Mouse (Mus musculus) heart, embryonic 11.5 days (tissue): ENCODE data around the gene Nmu. TPM values are rescaled to one million over a fixed set of nuclear protein-coding genes. Genes with fewer than 3 reads are reported as not detected.
A peak's percentile ranks its signal among the peaks of the same experiment; 100 is the strongest.

Source experiments
- ATAC-seq: fragments of 200-750 bp; cut with Nextera tagmentation; replicated peaks from 2 replicates; pipeline ENCODE4 v1.8.0; 2017; ENCODE audit warnings: moderate library complexity; ENCODE audit not compliant: insufficient number of reproducible peaks, low FRiP score, low TSS enrichment
- H3K27ac ChIP-seq: fragments of 300-500 bp; sonication (generic); 2 replicates; pipeline ENCODE4 v1.5.1; 2014; ENCODE audit warnings: mild to moderate bottlenecking, low read depth, low read length
- H3K27me3 ChIP-seq: fragments of 300-500 bp; sonication (generic); 2 replicates; pipeline ENCODE4 v1.6.1; 2014; ENCODE audit warnings: mild to moderate bottlenecking, low read length, mixed read lengths; ENCODE audit not compliant: control insufficient read depth, insufficient read depth
- H3K36me3 ChIP-seq: fragments of 300-500 bp; sonication (generic); 2 replicates; pipeline ENCODE4 v1.6.1; 2014; ENCODE audit warnings: mild to moderate bottlenecking, low read length, moderate library complexity, mixed read lengths; ENCODE audit not compliant: control insufficient read depth, insufficient read depth
- H3K4me1 ChIP-seq: fragments of 300-500 bp; sonication (generic); 2 replicates; pipeline ENCODE4 v1.6.1; 2014; ENCODE audit warnings: low read length; ENCODE audit not compliant: control insufficient read depth, insufficient read depth
- H3K4me2 ChIP-seq: fragments of 300-500 bp; sonication (generic); 2 replicates; pipeline ENCODE4 v1.6.1; 2014; ENCODE audit warnings: mild to moderate bottlenecking, moderate library complexity
- H3K4me3 ChIP-seq: fragments of 300-500 bp; sonication (generic); 2 replicates; pipeline ENCODE4 v1.5.1; 2014; ENCODE audit warnings: low read depth, low read length
- H3K9ac ChIP-seq: fragments of 300-500 bp; sonication (generic); 2 replicates; pipeline ENCODE4 v1.6.1; 2014; ENCODE audit warnings: mild to moderate bottlenecking, low read depth, low read length, moderate library complexity
- H3K9me3 ChIP-seq: fragments of 300-500 bp; sonication (generic); replicated peaks from 2 replicates; pipeline ENCODE4 v1.6.1; 2016; ENCODE audit warnings: low read length; ENCODE audit not compliant: control insufficient read depth
- WGBS: fragments of 180-500 bp; shearing (Covaris S2); extraction: QIAGEN DNeasy Blood & Tissue Kit; methylation state at CpG from one replicate; pipeline ENCODE4 v1.1.7; 2014; ENCODE audit not compliant: insufficient replicate concordance; 5-methylcytosine and 5-hydroxymethylcytosine counted together
- polyA plus RNA-seq: library from polyadenylated mRNA; unstranded; fragments of >200 nt; fragmentation: Nextera tagmentation; extraction: Ambion mirVana; gene quantifications from 2 replicates; pipeline ENCODE4 v1.2.1, GENCODE M21; 2014

Gene Nmu
- polyA plus RNA-seq, 1 experiment from 2014 or later = not detected

- 85% methylated on average over 4 of the region's 4 CpGs for WGBS
- Histone ChIP-seq H3K4me2 (no peak overlapping the region), H3K4me1 (no peaks in the 10 kb centered on the region), H3K4me3 (no peak overlapping the region), H3K9ac (no peak overlapping the region), H3K27me3 (no peaks in the 10 kb centered on the region), H3K27ac (no peak overlapping the region), H3K36me3 (no peaks in the 10 kb centered on the region), H3K9me3 (no peaks in the 10 kb centered on the region)
- ATAC-seq = no peak
Measured at GRCm38 (mm10) chr5:76333833-76334232, 29.8 kb downstream of the Nmu start.

GRCm38 (mm10) chr5:76330953-76331352 is 32.6 kb downstream of the Nmu start, which contains the start of gene Pdcl2:
Pdcl2 (minus strand) TSS chr5:76331156.
- no peak for ATAC-seq
- Histone ChIP-seq H3K27me3 (no peaks in the 10 kb centered on the region), H3K27ac (no peak within 1 kb of the TSS), H3K9me3 (no peaks in the 10 kb centered on the region), H3K4me2 (no peak within 1 kb of the TSS), H3K36me3 (no peaks in the 10 kb centered on the region), H3K9ac (no peak within 1 kb of the TSS), H3K4me3 (no peak within 1 kb of the TSS), H3K4me1 (no peaks in the 10 kb centered on the region)
- WGBS = 92% methylated on average over 7 of the region's 7 CpGs

GRCm38 (mm10) chr5:76327296-76327695 is 36.3 kb downstream of the Nmu start:
- Histone ChIP-seq H3K4me3 (no peak overlapping the region), H3K4me2 (no peak overlapping the region), H3K9me3 (no peaks in the 10 kb centered on the region), H3K36me3 (no peaks in the 10 kb centered on the region), H3K27ac (no peak overlapping the region), H3K27me3 (no peaks in the 10 kb centered on the region), H3K4me1 (no peaks in the 10 kb centered on the region), H3K9ac (no peak overlapping the region)
- no peak for ATAC-seq
- WGBS = 73% methylated on average over 2 of the region's 2 CpGs

- Histone ChIP-seq H3K36me3 (no peaks in the 10 kb centered on the region), H3K4me1 (no peaks in the 10 kb centered on the region), H3K9ac (no peak overlapping the region), H3K4me3 (no peak overlapping the region), H3K27me3 (no peaks in the 10 kb centered on the region), H3K4me2 (no peak overlapping the region), H3K9me3 (no peaks in the 10 kb centered on the region), H3K27ac (no peak overlapping the region)
- ATAC-seq = no peak
- WGBS = 81% methylated on average over 4 of the region's 4 CpGs
Measured at GRCm38 (mm10) chr5:76325113-76325512, 38.5 kb downstream of the Nmu start.

GRCm38 (mm10) chr5:76321249-76322196 is 42.1 kb downstream of the Nmu start:
- Histone ChIP-seq H3K27me3 (no peaks in the 10 kb centered on the region), H3K9me3 (no peaks in the 10 kb centered on the region), H3K4me2 (no peak overlapping the region), H3K4me3 (no peak overlapping the region), H3K4me1 (no peaks in the 10 kb centered on the region), H3K27ac (no peak overlapping the region), H3K9ac (no peak overlapping the region), H3K36me3 (no peaks in the 10 kb centered on the region)
- no peak for ATAC-seq
- 69% methylated on average over 11 of the region's 11 CpGs for WGBS

GRCm38 (mm10) chr5:76308206-76308605 is 55.4 kb downstream of the Nmu start:
- WGBS = 73% methylated on average over 2 of the region's 2 CpGs
- Histone ChIP-seq H3K4me2 (no peak overlapping the region), H3K9ac (no peak overlapping the region)

GRCm38 (mm10) chr5:76306261-76306660 is 57.3 kb downstream of the Nmu start:
- ATAC-seq = no peak
- Histone ChIP-seq H3K4me1 (0 out of 2 replicates have a peak, but pooled peaks cover 4% of the 10 kb centered on the region), H3K9ac (no peak overlapping the region), H3K27ac (no peak overlapping the region), H3K27me3 (no peaks in the 10 kb centered on the region), H3K36me3 (no peaks in the 10 kb centered on the region), H3K9me3 (no peaks in the 10 kb centered on the region), H3K4me3 (no peak overlapping the region), H3K4me2 (no peak overlapping the region)
- WGBS = 80% methylated on average over 3 of the region's 3 CpGs

More at GRCm38 (mm10) chr5:76308206-76308605, 55.4 kb downstream of the Nmu start:
- Histone ChIP-seq H3K4me3 (no peak overlapping the region), H3K4me1 (0 out of 2 replicates have a peak, but pooled peaks cover 4% of the 10 kb centered on the region), H3K36me3 (no peaks in the 10 kb centered on the region), H3K27ac (no peak overlapping the region), H3K27me3 (no peaks in the 10 kb centered on the region), H3K9me3 (no peaks in the 10 kb centered on the region)
- ATAC-seq = no peak

GRCm38 (mm10) chr5:76305616-76306015 is 58.0 kb downstream of the Nmu start:
- H3K4me3 ChIP-seq = peak overlapping the region; percentile 95
- 0 out of 2 replicates have a peak overlapping the region, but pooled peaks have one; percentile 43 for H3K9ac ChIP-seq
- H3K4me2 ChIP-seq = peak overlapping the region; percentile 94
- no peak for ATAC-seq
- H3K4me1 ChIP-seq = 0 out of 2 replicates have a peak, but pooled peaks cover 4% of the 10 kb centered on the region
- no peaks in the 10 kb centered on the region for H3K27me3 ChIP-seq
- WGBS = 3% methylated on average over 8 of the region's 8 CpGs
- no peak overlapping the region for H3K27ac ChIP-seq
- H3K9me3 ChIP-seq = no peaks in the 10 kb centered on the region
- H3K36me3 ChIP-seq = no peaks in the 10 kb centered on the region
